Mouse (Mus musculus) lung, postnatal 0 days (tissue): ENCODE results near the gene Sap25.

Experiments
- CTCF ChIP-seq: IDR thresholded peaks from 2 replicates; pipeline ENCODE4 v1.5.1; 2016; ENCODE audit warnings: antibody characterized with exemption, mild to moderate bottlenecking
- EP300 ChIP-seq: IDR thresholded peaks from 2 replicates; pipeline ENCODE4 v1.6.1; 2016; ENCODE audit warnings: antibody characterized with exemption, mild to moderate bottlenecking, control low read depth

DNA sequence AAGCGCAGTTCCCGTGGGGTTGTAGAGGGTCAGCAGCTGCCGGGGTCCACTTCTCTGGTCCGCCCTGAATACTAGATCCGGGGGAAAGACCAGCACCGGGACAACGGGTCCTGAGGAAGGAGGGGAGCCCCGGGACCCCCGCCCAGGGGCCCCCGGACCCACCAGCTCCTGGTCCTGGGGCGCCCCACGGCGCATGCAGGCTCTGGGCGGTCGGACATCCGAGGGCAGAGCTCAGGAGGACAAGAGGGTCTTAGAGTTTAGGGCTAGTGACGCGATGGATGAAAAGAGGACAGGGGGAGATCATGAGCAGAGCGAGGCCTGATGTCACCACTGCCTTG is 40.9 kb upstream of the Sap25 start:
- TF ChIP-seq CTCF (no peak), EP300 (no peak)
